Mouse (Mus musculus): Measurements from ENCODE around the gene Sec24d.

GRCm38 (mm10) chr3:123385486-123386156 lies 118.4 kb downstream of the Sec24d start, which contains the start of gene Mettl14:
- no peak for TF ChIP-seq ZC3H11A (IDR thresholded peaks at IDR 0.05; ENCODE audit: borderline replicate concordance, low read depth, low read length)
- no peak for TF ChIP-seq MAFK (IDR thresholded peaks at IDR 0.05; ENCODE audit: insufficient read depth, low read depth, low read length)
- TF ChIP-seq ZNF384 (IDR thresholded peaks at IDR 0.05; ENCODE audit: low read depth, low read length): peak; percentile 98

Data from ES-E14 (cell line).